Mouse (Mus musculus): ENCODE measurements around the gene Slc25a47. TPM values are rescaled to one million over a fixed set of nuclear protein-coding genes. Genes with fewer than 3 reads are reported as not detected.
A peak's percentile ranks its signal among the peaks of the same experiment; 100 is the strongest.

The Slc25a47 gene
- polyA plus RNA-seq (2012; rRNA removed): 3.2 and 5.2 TPM in 2 replicates

DNA sequence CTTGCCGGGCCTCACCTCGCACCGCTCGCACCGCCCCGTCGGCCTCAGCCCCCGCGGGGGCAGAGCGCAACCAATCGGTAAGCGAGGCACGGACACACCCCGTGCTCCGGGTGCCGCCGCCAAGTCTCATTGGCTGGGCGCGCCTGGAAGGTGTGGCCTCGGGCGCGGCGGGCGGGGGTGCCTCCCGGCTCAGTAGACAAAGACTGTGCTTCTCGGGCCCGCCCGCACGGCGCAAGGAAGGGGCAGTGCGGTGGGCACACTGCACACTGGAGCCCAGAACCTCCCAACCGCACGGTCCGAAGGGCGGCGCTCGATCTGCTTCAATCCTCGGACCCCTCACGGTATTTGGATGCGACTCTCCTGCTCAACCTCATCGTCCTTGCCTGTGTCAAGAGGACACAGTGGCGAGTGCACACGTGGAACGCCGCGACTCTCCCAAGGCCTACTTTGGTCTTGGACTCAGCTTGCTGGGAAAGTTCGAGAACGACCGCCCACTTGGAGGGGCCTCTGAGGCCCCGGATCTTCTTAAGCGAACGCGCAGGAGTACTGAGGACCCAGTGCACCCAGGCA, at the start of gene Slc25a47, which contains the start of gene Slc25a29:
Gene Slc25a47 (plus strand): TSS at position 207 of the 570 bp plus-strand sequence.
Gene Slc25a29 (minus strand): TSS at position 44 of the 570 bp plus-strand sequence.
- WGBS: under 1% methylated on average over 50 of the region's 53 CpGs
- H3K27ac ChIP-seq (ENCODE audit: insufficient read depth, low read length): peak within 1 kb of the TSS; percentile 6; the same call in 1 of the 2 replicates
- H3K27me3 ChIP-seq (ENCODE audit: control insufficient read depth, insufficient read depth, low read length): no peaks in the 10 kb centered on the region
- TF ChIP-seq CTCF (IDR thresholded peaks at IDR 0.05; ENCODE audit: extremely low read depth, insufficient read depth, insufficient read length, insufficient replicate concordance): no peak
- H3K4me1 ChIP-seq (ENCODE audit: control insufficient read depth, insufficient read depth, insufficient read length): peaks cover 3% of the 10 kb centered on the region; the same call in 1 of the 2 replicates
- no peaks in the 10 kb centered on the region for H3K36me3 ChIP-seq (ENCODE audit: control insufficient read depth, insufficient read depth, low read length)
- peak within 1 kb of the TSS; percentile 85 for H3K4me3 ChIP-seq (ENCODE audit: extremely low read depth, insufficient read depth, insufficient read length)
- peak; percentile 72 to 96 for DNase-seq (ENCODE audit: low read depth in 1 of 2, low spot score in 2 of 2)

DNA sequence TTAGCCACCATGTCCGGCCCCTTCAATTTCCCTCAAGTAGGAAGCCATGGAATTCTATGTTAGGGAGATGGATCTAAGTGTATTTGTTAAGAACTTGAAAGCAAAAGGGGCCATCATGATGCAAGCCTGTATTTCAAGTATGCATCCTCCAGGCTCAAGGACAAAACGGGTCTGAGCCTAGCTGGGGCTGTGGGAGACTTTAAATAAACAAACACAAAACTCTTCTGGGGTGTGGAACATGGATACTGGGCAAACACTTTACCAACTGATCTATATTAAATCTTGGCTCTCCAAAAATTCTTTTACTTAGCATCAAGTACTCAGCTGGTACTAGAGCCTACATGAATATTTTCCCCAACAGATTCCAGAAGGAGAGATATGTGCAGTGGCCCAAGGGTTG, 48.5 kb upstream of the Slc25a47 start:
- TF ChIP-seq POLR2A (IDR thresholded peaks at IDR 0.05; ENCODE audit: low read depth, low read length): no peak
- no peak for TF ChIP-seq CTCF (IDR thresholded peaks at IDR 0.05; ENCODE audit: extremely low read depth, insufficient read depth, insufficient read length, insufficient replicate concordance)
- no peak for DNase-seq (ENCODE audit: low read depth in 1 of 2, low spot score in 2 of 2)
- WGBS: 92% methylated on average over 2 of the region's 2 CpGs
- H3K4me1 ChIP-seq (ENCODE audit: control insufficient read depth, insufficient read depth, insufficient read length): no peaks in the 10 kb centered on the region
- H3K27ac ChIP-seq (ENCODE audit: insufficient read depth, low read length): no peak overlapping the region
- H3K27me3 ChIP-seq (ENCODE audit: control insufficient read depth, insufficient read depth, low read length): no peaks in the 10 kb centered on the region
- no peaks in the 10 kb centered on the region for H3K36me3 ChIP-seq (ENCODE audit: control insufficient read depth, insufficient read depth, low read length)
- H3K4me3 ChIP-seq (ENCODE audit: extremely low read depth, insufficient read depth, insufficient read length): no peak overlapping the region

DNA sequence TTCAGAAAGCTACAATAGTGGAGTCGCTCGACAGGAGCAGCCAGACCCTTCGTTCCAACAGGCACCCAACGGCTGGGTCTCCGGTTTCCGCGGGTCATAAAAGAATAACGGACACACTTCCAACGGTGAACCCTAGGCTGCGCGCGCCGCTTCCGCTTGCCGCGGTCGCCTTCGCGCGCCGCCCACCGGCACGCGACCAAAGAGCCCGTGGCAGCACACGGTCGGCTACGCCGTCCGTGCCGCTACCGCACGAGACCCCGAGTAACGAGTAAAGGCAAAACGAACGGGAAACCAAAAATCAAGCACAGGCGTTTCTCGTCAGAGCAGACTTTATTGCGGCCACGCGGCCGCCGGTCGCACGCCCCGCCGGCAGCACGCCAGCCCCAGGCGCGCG, 43.7 kb upstream of the Slc25a47 start:
- TF ChIP-seq POLR2A (IDR thresholded peaks at IDR 0.05; ENCODE audit: low read depth, low read length): peak; percentile 38
- TF ChIP-seq CTCF (IDR thresholded peaks at IDR 0.05; ENCODE audit: extremely low read depth, insufficient read depth, insufficient read length, insufficient replicate concordance): no peak
- peak overlapping the region; percentile 93 for H3K4me3 ChIP-seq (ENCODE audit: extremely low read depth, insufficient read depth, insufficient read length)
- WGBS: under 1% methylated on average over 52 of the region's 52 CpGs
- H3K27ac ChIP-seq (ENCODE audit: insufficient read depth, low read length): peak overlapping the region; percentile 96
- peak; percentile 67 to 72 for DNase-seq (ENCODE audit: low read depth in 1 of 2, low spot score in 2 of 2)
- H3K4me1 ChIP-seq (ENCODE audit: control insufficient read depth, insufficient read depth, insufficient read length): no peaks in the 10 kb centered on the region; the same call in 1 of the 2 replicates
- no peaks in the 10 kb centered on the region for H3K36me3 ChIP-seq (ENCODE audit: control insufficient read depth, insufficient read depth, low read length)
- no peaks in the 10 kb centered on the region for H3K27me3 ChIP-seq (ENCODE audit: control insufficient read depth, insufficient read depth, low read length)

DNA sequence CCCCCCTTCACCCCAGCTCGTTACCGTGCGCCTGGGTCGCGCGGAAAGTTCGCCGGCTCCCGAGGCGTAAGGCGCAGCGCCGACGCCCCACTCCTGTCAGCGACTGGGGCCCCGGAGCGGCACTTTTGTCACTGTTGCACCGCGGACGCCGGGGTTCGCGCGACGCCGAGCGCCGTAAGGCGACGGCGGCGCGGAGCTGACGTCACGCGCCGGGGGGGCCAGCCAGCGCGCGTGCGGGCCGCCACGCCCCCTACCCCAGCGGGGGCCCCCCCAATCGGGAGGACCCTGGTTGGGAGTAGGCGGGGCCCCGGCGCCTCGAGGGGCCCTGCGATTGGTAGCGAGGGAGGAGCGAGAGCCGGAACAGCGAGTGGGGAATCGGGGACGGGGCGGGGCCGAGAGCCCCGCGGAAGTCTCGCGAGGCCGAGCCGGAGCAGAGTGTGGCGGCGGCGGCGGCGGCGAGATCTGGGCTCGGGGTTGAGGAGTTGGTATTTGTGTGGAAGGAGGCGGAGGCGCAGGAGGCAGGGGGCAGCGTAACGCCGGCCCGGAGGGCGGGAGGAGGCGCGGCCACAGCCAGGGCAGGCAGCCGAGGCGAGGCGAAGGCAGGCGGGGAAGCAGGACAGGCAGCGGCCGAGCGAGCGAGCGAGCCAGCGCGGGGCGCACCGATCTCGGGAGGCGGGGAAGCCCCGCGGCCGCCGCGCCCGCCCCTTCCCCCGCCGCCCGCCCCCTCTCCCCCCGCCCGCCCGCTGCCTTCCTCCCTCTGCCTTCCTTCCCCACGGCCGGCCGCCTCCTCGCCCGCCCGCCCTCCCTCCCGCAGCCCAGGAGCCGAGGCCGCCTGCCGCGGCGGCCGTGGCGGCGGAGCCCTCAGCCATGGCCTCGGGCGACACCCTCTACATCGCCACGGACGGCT, 43.0 kb upstream of the Slc25a47 start, which contains the start of gene Yy1:
Gene Yy1 (plus strand): TSS at position 428 of the 907 bp plus-strand sequence.
- TF ChIP-seq POLR2A (IDR thresholded peaks at IDR 0.05; ENCODE audit: low read depth, low read length): peak; percentile 75
- no peak for TF ChIP-seq CTCF (IDR thresholded peaks at IDR 0.05; ENCODE audit: extremely low read depth, insufficient read depth, insufficient read length, insufficient replicate concordance)
- peak within 1 kb of the TSS; percentile 96 for H3K4me3 ChIP-seq (ENCODE audit: extremely low read depth, insufficient read depth, insufficient read length)
- DNase-seq (ENCODE audit: low read depth in 1 of 2, low spot score in 2 of 2): peak; percentile 96 to 98
- H3K36me3 ChIP-seq (ENCODE audit: control insufficient read depth, insufficient read depth, low read length): no peaks in the 10 kb centered on the region
- under 1% methylated on average over 78 of the region's 127 CpGs for WGBS
- H3K27me3 ChIP-seq (ENCODE audit: control insufficient read depth, insufficient read depth, low read length): no peaks in the 10 kb centered on the region
- no peaks in the 10 kb centered on the region; the same call in 1 of the 2 replicates for H3K4me1 ChIP-seq (ENCODE audit: control insufficient read depth, insufficient read depth, insufficient read length)
- peak within 1 kb of the TSS; percentile 100 for H3K27ac ChIP-seq (ENCODE audit: insufficient read depth, low read length)

DNA sequence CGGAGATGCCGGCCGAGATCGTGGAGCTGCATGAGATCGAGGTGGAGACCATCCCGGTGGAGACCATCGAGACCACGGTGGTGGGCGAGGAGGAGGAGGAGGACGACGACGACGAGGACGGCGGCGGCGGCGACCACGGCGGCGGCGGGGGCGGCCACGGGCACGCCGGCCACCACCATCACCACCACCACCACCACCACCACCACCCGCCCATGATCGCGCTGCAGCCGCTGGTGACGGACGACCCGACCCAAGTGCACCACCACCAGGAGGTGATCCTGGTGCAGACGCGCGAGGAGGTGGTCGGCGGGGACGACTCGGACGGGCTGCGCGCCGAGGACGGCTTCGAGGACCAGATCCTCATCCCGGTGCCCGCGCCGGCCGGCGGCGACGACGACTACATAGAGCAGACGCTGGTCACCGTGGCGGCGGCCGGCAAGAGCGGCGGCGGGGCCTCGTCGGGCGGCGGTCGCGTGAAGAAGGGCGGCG, 42.3 kb upstream of the Slc25a47 start:
- no peak for TF ChIP-seq CTCF (IDR thresholded peaks at IDR 0.05; ENCODE audit: extremely low read depth, insufficient read depth, insufficient read length, insufficient replicate concordance)
- no peak for TF ChIP-seq POLR2A (IDR thresholded peaks at IDR 0.05; ENCODE audit: low read depth, low read length)
- no peaks in the 10 kb centered on the region for H3K36me3 ChIP-seq (ENCODE audit: control insufficient read depth, insufficient read depth, low read length)
- H3K4me3 ChIP-seq (ENCODE audit: extremely low read depth, insufficient read depth, insufficient read length): peak overlapping the region; percentile 96
- no peaks in the 10 kb centered on the region for H3K27me3 ChIP-seq (ENCODE audit: control insufficient read depth, insufficient read depth, low read length)
- peak overlapping the region; percentile 93 for H3K27ac ChIP-seq (ENCODE audit: insufficient read depth, low read length)
- H3K4me1 ChIP-seq (ENCODE audit: control insufficient read depth, insufficient read depth, insufficient read length): peaks cover 3% of the 10 kb centered on the region; the same call in 1 of the 2 replicates
- 1% methylated on average over 52 of the region's 71 CpGs for WGBS
- DNase-seq (ENCODE audit: low read depth in 1 of 2, low spot score in 2 of 2): peak in 1 of 2 experiments; percentile 29

DNA sequence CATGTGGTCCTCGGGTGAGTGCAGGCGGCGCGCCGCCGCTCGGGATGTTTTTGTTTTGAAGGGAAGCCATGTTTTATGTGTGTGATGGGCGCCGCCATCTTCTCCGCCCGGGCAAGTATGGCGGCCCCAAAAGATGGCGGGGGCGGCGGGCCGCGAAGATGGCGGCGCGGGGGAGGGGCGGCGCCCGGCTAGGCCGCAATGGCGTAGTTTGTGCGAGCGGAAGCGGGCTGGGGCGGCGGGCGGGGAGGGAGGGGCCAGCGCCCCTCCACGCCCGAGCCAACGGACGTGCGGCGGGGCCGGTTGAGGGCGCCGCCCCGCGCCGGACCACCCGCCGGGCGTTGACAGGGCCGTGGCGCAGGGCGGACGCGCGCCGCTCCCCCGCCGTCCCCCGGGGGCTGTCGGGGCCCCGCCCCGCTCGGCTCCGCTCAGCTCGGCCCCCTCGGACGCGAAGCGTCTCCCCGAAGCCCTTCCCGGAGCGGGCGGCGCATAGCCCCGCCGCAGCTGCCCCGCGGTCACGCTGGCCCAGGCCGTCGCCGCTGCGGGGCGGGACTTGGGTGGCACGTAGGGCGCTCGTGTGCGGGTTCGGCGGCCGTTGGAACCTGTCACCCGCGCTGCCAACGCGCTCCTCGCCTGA, 41.7 kb upstream of the Slc25a47 start:
- TF ChIP-seq POLR2A (IDR thresholded peaks at IDR 0.05; ENCODE audit: low read depth, low read length): no peak
- TF ChIP-seq CTCF (IDR thresholded peaks at IDR 0.05; ENCODE audit: extremely low read depth, insufficient read depth, insufficient read length, insufficient replicate concordance): no peak
- H3K36me3 ChIP-seq (ENCODE audit: control insufficient read depth, insufficient read depth, low read length): no peaks in the 10 kb centered on the region
- DNase-seq (ENCODE audit: low read depth in 1 of 2, low spot score in 2 of 2): peak; percentile 62 to 78
- no peaks in the 10 kb centered on the region for H3K27me3 ChIP-seq (ENCODE audit: control insufficient read depth, insufficient read depth, low read length)
- peaks cover 5% of the 10 kb centered on the region; the same call in 1 of the 2 replicates for H3K4me1 ChIP-seq (ENCODE audit: control insufficient read depth, insufficient read depth, insufficient read length)
- peak overlapping the region; percentile 96 for H3K4me3 ChIP-seq (ENCODE audit: extremely low read depth, insufficient read depth, insufficient read length)
- peak overlapping the region; percentile 95 for H3K27ac ChIP-seq (ENCODE audit: insufficient read depth, low read length)
- under 1% methylated on average over 85 of the region's 94 CpGs for WGBS
